Mouse (Mus musculus): ENCODE results near the gene Agtr1a.

Gene Agtr1a

DNA sequence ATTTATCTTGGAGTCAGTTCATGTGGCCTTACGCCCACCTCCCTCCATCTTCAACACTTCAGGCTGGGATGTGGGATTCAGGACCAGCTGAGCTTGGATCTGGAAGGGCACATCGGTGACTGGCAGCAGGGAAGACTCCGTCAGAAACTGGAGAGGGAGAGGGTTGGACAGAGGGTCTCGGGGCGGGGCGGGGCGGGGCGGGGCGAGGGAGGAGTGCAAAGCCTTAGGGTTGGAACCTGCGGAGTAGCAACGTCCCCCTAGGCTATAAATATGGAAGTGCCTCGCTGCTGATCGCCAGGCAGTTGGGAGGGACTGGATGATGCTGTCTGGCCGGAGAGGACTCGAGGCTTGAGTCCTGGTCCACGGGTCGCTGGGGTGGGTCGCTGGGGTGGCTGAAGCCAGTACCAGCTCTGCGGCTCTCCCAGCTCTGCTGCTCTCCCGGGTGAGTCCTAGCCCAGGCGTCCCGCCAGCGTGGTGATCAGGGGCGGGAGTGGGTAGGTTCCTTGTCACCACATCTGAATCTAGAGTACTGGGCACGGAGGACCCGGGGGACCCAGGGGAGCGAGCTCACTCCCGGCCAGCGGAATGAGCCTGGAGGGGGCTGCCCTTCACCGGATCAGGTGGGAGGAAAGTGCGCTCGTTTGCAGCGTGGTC, at the start of gene Agtr1a:
Gene Agtr1a (plus strand): TSS at position 294 of the 654 bp plus-strand sequence.
- no peak for ATAC-seq (ENCODE audit: insufficient number of reproducible peaks, low FRiP score, low TSS enrichment)

GRCm38 (mm10) chr13:30310221-30310620, 26.0 kb upstream of the Agtr1a start:
- no peak for ATAC-seq (ENCODE audit: insufficient number of reproducible peaks, low FRiP score, low TSS enrichment)

DNA sequence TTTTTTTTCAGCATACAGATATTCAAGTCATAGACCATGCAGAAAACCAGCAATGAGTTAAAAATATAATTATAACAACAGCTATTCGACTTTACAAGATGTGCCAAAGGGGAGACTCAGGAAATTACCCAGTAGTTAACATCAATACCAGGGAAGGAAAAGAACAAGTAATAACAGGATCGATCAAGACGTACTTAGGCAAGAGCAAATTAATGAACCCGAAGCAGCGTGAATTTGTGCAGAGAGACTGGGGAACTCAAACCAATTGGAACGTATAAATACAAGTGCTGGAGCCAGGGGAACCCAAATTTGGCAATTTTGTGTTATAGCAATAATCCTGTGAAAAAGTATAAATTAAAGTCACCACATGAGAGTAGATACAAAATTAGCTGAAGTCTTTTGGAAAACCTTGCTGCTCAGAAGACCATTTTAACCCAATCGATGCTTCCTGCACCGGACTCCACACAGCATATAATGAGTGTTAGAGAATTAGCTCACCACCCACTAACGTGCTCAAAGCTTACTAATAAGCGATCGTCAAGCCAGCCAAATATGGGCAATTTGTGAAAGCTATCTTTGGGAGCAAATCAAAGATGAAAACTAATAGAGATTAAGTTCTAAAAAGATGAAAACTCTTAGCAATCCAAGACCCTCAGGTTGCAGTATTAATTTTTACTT, 11.4 kb upstream of the Agtr1a start:
- no peak for ATAC-seq (ENCODE audit: insufficient number of reproducible peaks, low FRiP score, low TSS enrichment)

DNA sequence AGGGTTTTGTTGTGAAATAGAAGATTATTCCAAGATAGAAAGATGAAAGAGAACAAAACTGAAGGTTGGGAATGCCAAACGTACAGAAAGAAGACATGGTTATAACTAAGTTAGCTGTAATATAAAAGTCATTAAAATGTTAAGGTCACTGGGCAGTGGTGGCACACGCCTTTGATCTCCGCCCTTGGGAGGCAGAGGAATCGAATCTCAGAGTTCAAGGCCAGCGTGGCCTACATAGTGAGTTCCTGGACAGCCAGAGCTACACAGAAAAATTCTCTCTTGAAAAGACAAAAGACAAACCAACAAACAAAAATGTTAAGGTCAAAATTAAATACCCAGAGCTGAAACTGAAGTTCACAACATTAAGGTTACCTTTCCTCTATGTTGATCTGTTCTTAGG, 5.2 kb upstream of the Agtr1a start:
- ATAC-seq (ENCODE audit: insufficient number of reproducible peaks, low FRiP score, low TSS enrichment): no peak

- ATAC-seq (ENCODE audit: insufficient number of reproducible peaks, low FRiP score, low TSS enrichment): no peak
Measured at GRCm38 (mm10) chr13:30331851-30332250, 4.4 kb upstream of the Agtr1a start.

- ATAC-seq (ENCODE audit: insufficient number of reproducible peaks, low FRiP score, low TSS enrichment): no peak
Measured at GRCm38 (mm10) chr13:30332581-30332980, 3.7 kb upstream of the Agtr1a start.

- no peak for ATAC-seq (ENCODE audit: insufficient number of reproducible peaks, low FRiP score, low TSS enrichment)
Measured at GRCm38 (mm10) chr13:30334667-30335066, 1.6 kb upstream of the Agtr1a start.

DNA sequence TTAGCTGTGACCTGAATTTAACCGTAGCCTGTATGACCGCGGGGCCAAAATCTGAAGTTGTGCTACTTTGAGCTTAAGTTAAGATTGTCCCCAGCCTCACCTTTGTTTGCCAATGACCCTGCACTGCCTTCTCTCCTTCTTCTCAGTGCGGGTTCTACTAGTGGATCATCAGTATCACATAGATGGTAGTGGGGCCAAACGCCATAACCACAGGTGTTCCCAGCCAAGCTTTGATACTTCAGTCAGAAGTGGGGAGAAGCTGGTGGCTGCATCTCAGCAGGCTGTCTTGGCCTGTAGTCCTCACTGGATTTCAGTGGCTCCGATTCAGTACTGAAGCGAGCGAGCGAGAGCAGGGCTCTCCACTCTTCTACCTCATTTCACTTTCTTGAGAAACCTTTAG, 672 bp downstream of the Agtr1a start:
- no peak for ATAC-seq (ENCODE audit: insufficient number of reproducible peaks, low FRiP score, low TSS enrichment)

DNA sequence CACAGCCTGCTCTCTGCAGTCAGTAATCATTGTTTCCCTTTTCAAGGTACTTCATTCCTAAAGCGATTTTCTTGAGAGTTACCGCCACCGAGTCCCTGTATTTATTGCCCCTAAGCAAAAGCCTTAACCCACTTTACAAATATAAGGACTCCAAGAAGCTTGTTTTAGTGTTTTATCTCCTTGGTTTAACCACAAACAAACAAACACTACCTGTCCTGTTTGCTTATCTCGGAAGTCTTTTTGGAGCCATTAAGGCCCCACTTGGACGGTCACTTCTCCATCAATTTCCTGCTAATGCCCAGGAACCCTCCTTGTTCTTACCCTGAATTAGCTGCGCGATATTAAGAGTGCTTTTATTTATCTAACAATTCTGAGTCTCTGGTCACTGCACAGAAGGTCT, 1.4 kb downstream of the Agtr1a start:
- no peak for ATAC-seq (ENCODE audit: insufficient number of reproducible peaks, low FRiP score, low TSS enrichment)

- no peak for ATAC-seq (ENCODE audit: insufficient number of reproducible peaks, low FRiP score, low TSS enrichment)
Measured at GRCm38 (mm10) chr13:30338576-30338975, 2.3 kb downstream of the Agtr1a start.

GRCm38 (mm10) chr13:30339927-30340326, 3.7 kb downstream of the Agtr1a start:
- ATAC-seq (ENCODE audit: insufficient number of reproducible peaks, low FRiP score, low TSS enrichment): no peak

DNA sequence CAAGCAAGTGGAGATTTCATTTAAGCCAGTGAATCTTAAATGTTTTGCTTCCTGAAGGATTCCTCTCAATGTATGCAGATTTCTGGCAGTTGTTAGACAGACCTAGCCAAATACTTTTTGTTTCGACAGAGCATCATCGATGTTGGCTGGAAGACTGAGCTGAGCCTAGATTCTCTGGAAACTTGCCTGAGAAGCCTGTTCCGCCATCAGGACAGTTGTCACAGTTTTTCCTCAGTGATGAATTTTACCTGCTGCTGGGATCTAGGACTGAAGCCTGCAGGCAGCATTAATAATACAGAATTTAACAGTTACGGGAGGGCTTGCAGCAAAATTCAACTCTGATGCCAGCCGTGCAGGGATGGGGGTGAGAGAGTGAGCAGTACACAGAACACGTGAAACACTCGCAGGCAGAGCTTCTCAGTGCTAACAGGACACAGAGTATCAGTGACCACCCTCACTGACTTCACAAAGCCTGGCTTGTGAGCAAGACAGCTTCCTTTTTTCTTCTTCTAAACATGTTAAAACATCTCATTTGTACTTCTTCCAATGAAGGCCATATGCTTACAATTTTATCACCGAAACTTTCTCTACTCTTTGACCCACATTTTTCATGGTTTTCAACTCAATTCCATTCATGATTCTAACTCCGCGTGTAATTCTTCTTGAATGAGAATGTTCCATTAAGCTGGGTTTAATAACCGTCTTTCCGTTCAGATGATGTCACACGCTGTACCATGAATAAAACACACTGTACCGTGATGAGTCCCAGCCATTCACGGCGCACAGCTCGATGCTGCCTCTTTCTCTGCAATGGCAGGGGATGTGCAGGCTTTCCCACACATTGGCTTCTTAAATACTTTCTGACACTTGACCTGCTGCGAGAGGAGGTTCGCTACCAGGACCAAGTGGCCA, 6.0 kb downstream of the Agtr1a start:
- ATAC-seq (ENCODE audit: insufficient number of reproducible peaks, low FRiP score, low TSS enrichment): no peak

DNA sequence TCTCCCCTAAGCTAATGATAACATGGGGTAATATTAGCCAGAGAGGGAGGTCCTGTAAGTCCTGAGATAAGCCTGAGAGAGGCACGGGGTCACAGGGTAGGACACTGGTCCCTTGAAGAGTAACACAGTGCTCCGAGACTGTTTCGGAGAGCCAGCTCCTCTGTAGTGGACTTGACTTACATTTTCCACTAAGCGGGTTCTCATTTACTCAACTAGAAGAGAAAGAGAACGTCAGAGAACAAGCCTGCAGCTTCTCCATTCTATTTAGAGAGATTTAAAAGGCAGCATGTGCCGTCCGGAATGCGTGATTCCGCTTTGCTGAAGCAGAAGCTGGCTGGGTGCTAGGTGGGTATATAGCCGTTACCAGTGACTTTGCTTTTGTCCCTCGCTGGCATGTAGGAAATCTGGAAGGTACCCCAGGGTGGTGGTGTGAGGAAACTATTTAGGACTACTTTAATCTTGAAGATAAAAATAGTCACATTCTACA, 9.2 kb downstream of the Agtr1a start:
- no peak for ATAC-seq (ENCODE audit: insufficient number of reproducible peaks, low FRiP score, low TSS enrichment)

- no peak for ATAC-seq (ENCODE audit: insufficient number of reproducible peaks, low FRiP score, low TSS enrichment)
Measured at GRCm38 (mm10) chr13:30346881-30347280, 10.6 kb downstream of the Agtr1a start.

DNA sequence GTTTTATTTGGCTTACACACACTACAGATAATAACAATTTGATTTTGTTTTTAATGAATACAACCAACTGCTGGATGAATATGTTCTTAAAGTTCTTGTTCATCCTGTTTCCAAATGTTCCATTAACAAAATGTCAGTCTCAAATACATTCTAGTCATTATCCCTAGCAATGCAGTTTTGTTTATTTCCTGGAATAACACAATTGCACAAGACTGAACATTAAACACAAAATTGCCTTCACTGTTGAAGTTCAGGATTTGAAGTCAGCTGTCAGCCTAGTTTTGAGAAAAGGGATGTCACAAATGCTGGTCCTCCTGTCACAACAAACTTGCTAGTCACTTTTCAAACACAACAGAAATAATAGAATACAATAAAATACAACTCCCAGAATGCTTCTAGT, 12.1 kb downstream of the Agtr1a start:
- no peak for ATAC-seq (ENCODE audit: insufficient number of reproducible peaks, low FRiP score, low TSS enrichment)

DNA sequence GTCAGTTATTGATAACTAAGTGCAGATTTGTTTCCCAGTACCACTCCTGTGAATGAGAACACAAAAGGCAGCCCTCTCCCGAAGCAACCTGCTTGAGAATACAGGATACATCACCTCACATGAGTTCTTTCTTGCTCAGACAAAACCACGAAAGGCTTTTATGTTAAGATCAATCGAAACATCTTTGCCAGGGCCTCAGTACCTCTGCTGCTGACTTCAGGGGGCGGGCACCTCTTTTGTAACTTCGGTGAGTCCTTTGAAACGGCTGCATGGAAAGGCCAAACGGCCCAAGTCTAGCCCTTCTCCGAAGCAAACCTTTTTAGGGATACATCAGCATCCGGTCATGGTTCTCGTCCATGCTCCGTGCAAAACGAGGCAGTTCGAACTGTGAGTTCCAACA, 15.7 kb downstream of the Agtr1a start:
- no peak for ATAC-seq (ENCODE audit: insufficient number of reproducible peaks, low FRiP score, low TSS enrichment)

GRCm38 (mm10) chr13:30354991-30355580, 18.8 kb downstream of the Agtr1a start:
- ATAC-seq (ENCODE audit: insufficient number of reproducible peaks, low FRiP score, low TSS enrichment): no peak

GRCm38 (mm10) chr13:30355979-30356378, 19.7 kb downstream of the Agtr1a start:
- ATAC-seq (ENCODE audit: insufficient number of reproducible peaks, low FRiP score, low TSS enrichment): no peak

DNA sequence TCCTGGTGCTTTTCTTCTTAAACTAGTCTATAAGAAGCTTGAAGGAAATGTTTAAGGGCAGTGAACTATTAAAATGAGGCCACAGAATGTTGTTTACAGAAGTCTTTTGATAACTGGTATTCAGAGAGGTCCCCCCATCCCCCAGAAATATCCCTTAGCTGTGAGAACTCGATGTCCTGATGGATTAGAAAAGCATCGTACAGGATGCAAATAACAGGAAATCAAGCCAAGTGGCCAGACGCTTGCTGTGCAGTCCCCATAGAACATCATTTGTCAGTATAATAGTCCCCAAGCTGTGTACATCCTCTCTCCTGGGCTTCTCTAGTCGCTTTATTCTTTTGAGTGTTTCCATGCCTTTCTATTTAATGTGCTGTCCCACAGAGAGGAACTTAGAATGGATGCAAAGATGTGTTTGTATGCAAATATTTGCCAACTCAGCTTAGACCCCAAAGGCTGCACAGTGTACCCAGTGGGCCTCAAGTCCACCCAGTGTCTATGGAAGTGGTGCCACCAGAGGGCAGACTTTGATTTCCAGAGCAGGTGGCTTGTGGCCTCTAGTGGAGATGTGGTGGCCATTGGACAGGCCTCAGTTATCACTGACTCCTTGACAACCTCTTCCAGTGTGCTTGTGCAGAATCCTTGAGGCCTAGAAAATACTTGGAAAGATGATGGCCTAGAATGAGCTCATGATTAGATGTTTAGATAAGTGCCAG, 22.4 kb downstream of the Agtr1a start:
- ATAC-seq (ENCODE audit: insufficient number of reproducible peaks, low FRiP score, low TSS enrichment): no peak

GRCm38 (mm10) chr13:30359886-30360285, 23.6 kb downstream of the Agtr1a start:
- ATAC-seq (ENCODE audit: insufficient number of reproducible peaks, low FRiP score, low TSS enrichment): no peak
